Mouse (Mus musculus) MEL (cell line): ENCODE results near the gene Asns.
"Not testable (repeated sequence)": the region's sequence is repeated elsewhere in the genome, so short reads cannot be mapped to it uniquely, and the experiment has no call there.

Experiments
- BHLHE40 ChIP-seq: IDR thresholded peaks from 2 replicates; pipeline ENCODE4 v1.6.1; 2012; ENCODE audit warnings: low read depth, mild to moderate bottlenecking, inconsistent platforms, low read length, improper control_type of control experiment, borderline replicate concordance
- CHD1 ChIP-seq: IDR thresholded peaks from 2 replicates; pipeline ENCODE4 v1.6.1; 2012; ENCODE audit warnings: low read depth, mild to moderate bottlenecking, inconsistent platforms, low read length, improper control_type of control experiment
- CTCF ChIP-seq, 3 experiments: IDR thresholded peaks in 2 of 3; conservative IDR thresholded peaks in 1 of 3; 2 replicates each; pipeline ENCODE4 v1.5.1; 2011 to 2012; ENCODE audit warnings: low read length in 3 of 3, low read depth in 2 of 3, mild to moderate bottlenecking in 2 of 3, improper control_type of control experiment in 1 of 3, inconsistent platforms in 1 of 3, mixed read lengths in 1 of 3, moderate library complexity in 1 of 3; ENCODE audit not compliant: control insufficient read depth in 1 of 3, insufficient read depth in 1 of 3, poor library complexity in 1 of 3, severe bottlenecking in 1 of 3
- GABPA ChIP-seq: IDR thresholded peaks from 2 replicates; pipeline ENCODE4 v1.6.1; 2012; ENCODE audit warnings: low read depth, mild to moderate bottlenecking, inconsistent platforms, low read length, improper control_type of control experiment, moderate library complexity
- HCFC1 ChIP-seq: IDR thresholded peaks from 2 replicates; pipeline ENCODE4 v1.6.1; 2012; ENCODE audit warnings: low read depth, mild to moderate bottlenecking, inconsistent platforms, low read length, improper control_type of control experiment, moderate library complexity
- MAFK ChIP-seq: IDR thresholded peaks from 2 replicates; pipeline ENCODE4 v1.6.1; 2011; ENCODE audit warnings: low read depth, mild to moderate bottlenecking, low read length, improper control_type of control experiment, borderline replicate concordance
- MYC ChIP-seq: IDR thresholded peaks from 2 replicates; pipeline ENCODE4 v1.6.1; 2011; ENCODE audit warnings: low read depth, mild to moderate bottlenecking, low read length, improper control_type of control experiment, moderate library complexity
- POLR2A ChIP-seq, 2 experiments: IDR thresholded peaks; 2 replicates each; pipeline ENCODE4 v1.6.1; 2011 to 2012; ENCODE audit warnings: low read length in 2 of 2, mild to moderate bottlenecking in 2 of 2, control low read depth in 1 of 2, improper control_type of control experiment in 1 of 2, low read depth in 1 of 2, moderate library complexity in 1 of 2; ENCODE audit not compliant: control insufficient read depth in 1 of 2, insufficient read depth in 1 of 2, poor library complexity in 1 of 2
- SMC3 ChIP-seq: IDR thresholded peaks from 2 replicates; pipeline ENCODE4 v1.6.1; 2011; ENCODE audit warnings: low read depth, low read length, improper control_type of control experiment
- UBTF ChIP-seq: IDR thresholded peaks from 2 replicates; pipeline ENCODE4 v1.6.1; 2012; ENCODE audit warnings: low read depth, mild to moderate bottlenecking, inconsistent platforms, low read length, improper control_type of control experiment, moderate library complexity, borderline replicate concordance; ENCODE audit not compliant: insufficient read depth
- USF1 ChIP-seq: IDR thresholded peaks from 2 replicates; pipeline ENCODE4 v1.6.1; 2014; ENCODE audit warnings: low read depth, mild to moderate bottlenecking, inconsistent platforms, low read length, improper control_type of control experiment, moderate library complexity

- not testable (repeated sequence) for TF ChIP-seq CTCF (IDR thresholded peaks at IDR 0.05 in 2 of 3, conservative IDR thresholded peaks at IDR 0.05 in 1 of 3; ENCODE audit: control insufficient read depth in 1 of 3, insufficient read depth in 1 of 3, low read depth in 2 of 3, low read length in 3 of 3, poor library complexity in 1 of 3, severe bottlenecking in 1 of 3); CHD1; HCFC1; MYC; POLR2A (IDR thresholded peaks at IDR 0.05; ENCODE audit: control insufficient read depth in 1 of 2, insufficient read depth in 1 of 2, low read depth in 1 of 2, low read length in 2 of 2, poor library complexity in 1 of 2); USF1; GABPA; SMC3; BHLHE40; MAFK; UBTF
Observed at GRCm38 (mm10) chr6:7665902-7666301, 27.2 kb downstream of the Asns start.
